Mouse (Mus musculus): ENCODE data around the gene Fads1. TPM values are rescaled to one million over a fixed set of nuclear protein-coding genes. Genes with fewer than 3 reads are reported as not detected.

Gene Fads1
- polyA plus RNA-seq, 1 experiment, result 161 TPM

DNA sequence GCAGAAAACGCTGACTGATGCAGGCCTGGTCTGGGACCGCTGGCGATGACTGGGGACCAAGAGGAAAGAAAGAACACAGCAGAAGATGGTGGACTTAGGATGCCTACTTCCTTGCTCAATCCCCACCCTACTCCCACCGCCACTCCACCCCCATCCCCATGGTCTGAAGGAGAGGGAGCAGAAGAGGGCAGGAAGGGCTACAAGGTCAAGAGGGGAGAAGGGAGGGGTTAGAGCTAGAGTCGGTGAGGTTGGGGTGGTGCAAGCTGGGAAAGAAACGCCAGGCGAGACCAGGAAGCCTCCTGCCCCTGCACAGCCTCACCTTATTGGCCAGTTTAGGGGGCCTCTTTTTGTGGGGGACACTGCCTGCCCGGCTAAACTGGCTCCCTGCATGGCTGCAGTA, 33.4 kb downstream of the Fads1 start:
- Histone ChIP-seq H3K27me3 (ENCODE audit: control insufficient read depth, insufficient read depth, low read length) (no peaks in the 10 kb centered on the region), H3K4me1 (ENCODE audit: control insufficient read depth, insufficient read depth, low read length) (no peaks in the 10 kb centered on the region), H3K4me3 (replicated peaks; ENCODE audit: insufficient read depth, low read depth, low read length) (no peak overlapping the region), H3K27ac (ENCODE audit: insufficient read depth, low read length) (no peak overlapping the region)
- TF ChIP-seq CTCF (IDR thresholded peaks at IDR 0.05; ENCODE audit: borderline replicate concordance, insufficient read depth, low read depth, low read length) (no peak), POLR2A (IDR thresholded peaks at IDR 0.05; ENCODE audit: borderline replicate concordance, insufficient read depth, low read length) (no peak)
- WGBS, result 82% methylated on average over 8 of the region's 8 CpGs
- no peak for DNase-seq

DNA sequence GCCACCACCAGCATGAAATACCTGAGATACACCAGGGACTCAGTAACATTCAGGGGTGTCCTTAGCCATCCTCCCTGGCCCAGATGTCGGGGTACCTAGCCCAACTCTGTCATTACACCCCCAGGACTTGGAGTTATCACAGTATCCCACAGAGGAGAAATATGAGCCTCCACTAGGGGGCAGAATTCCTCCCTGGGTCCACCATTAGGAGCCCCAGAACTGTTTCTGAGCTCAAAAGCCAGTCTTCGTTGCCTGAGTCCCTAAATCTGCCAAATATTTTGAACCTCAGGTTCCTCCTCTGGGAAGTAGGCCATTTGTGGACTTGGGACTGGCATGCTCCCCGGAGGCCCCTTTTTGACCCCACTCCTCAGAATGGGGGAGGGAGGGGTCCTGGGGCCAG, 36.4 kb downstream of the Fads1 start:
- H3K27me3 ChIP-seq (ENCODE audit: control insufficient read depth, insufficient read depth, low read length), result no peaks in the 10 kb centered on the region
- H3K4me1 ChIP-seq (ENCODE audit: control insufficient read depth, insufficient read depth, low read length), result no peaks in the 10 kb centered on the region
- H3K4me3 ChIP-seq (replicated peaks; ENCODE audit: insufficient read depth, low read depth, low read length), result no peak overlapping the region
- 33% methylated on average over 3 of the region's 3 CpGs for WGBS
- DNase-seq, result no peak
- H3K27ac ChIP-seq (ENCODE audit: insufficient read depth, low read length), result no peak overlapping the region
- TF ChIP-seq POLR2A (IDR thresholded peaks at IDR 0.05; ENCODE audit: borderline replicate concordance, insufficient read depth, low read length) (no peak), CTCF (IDR thresholded peaks at IDR 0.05; ENCODE audit: borderline replicate concordance, insufficient read depth, low read depth, low read length) (peak; percentile 47; the same call in 1 of the 2 replicates)

DNA sequence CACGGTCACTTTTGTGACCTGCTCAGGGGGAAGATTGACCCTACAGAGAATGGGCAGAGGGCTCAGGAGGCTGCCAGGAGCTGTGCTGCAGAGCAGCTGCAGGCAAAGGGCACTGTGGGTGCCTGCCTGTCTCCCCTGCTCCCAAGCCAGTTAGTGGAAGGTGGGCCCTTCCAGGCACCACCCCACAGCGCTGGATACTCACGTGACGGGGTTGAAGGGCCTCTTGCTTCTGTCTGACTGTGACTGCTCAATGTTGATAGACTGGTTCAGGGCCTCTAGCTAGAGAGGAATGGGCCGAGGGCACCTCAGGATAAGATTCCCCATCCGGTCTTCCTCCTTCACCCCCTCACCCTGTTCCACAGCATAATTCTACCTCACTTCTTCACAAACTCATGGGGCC, 36.9 kb downstream of the Fads1 start:
- Histone ChIP-seq H3K4me1 (ENCODE audit: control insufficient read depth, insufficient read depth, low read length) (no peaks in the 10 kb centered on the region), H3K27ac (ENCODE audit: insufficient read depth, low read length) (no peak overlapping the region), H3K4me3 (replicated peaks; ENCODE audit: insufficient read depth, low read depth, low read length) (no peak overlapping the region), H3K27me3 (ENCODE audit: control insufficient read depth, insufficient read depth, low read length) (no peaks in the 10 kb centered on the region)
- DNase-seq, result no peak
- 76% methylated on average over 6 of the region's 6 CpGs for WGBS
- no peak for TF ChIP-seq POLR2A (IDR thresholded peaks at IDR 0.05; ENCODE audit: borderline replicate concordance, insufficient read depth, low read length)
- TF ChIP-seq CTCF (IDR thresholded peaks at IDR 0.05; ENCODE audit: borderline replicate concordance, insufficient read depth, low read depth, low read length), result no peak

DNA sequence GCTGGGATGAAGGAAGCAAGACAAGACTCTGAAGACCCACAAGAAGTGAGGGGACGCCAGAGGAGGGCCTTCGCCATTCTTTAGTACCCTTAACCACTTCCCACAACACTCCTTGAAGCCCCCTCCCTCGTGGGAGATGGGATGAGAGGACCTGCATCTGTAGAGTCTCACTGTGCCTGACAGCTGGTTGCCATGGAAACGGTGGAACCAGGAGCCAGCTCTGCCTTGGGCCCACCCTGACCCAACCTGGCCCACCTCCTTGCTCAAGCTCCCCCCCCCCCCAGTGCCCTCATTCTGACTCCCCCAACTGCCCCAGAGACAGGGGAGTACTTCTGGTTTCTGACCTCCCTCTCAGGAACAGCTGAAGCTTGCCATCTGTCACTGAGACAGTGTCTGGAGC, 38.9 kb downstream of the Fads1 start:
- H3K27ac ChIP-seq (ENCODE audit: insufficient read depth, low read length), result no peak overlapping the region
- WGBS, result 56% methylated on average over 4 of the region's 4 CpGs
- no peaks in the 10 kb centered on the region for H3K4me1 ChIP-seq (ENCODE audit: control insufficient read depth, insufficient read depth, low read length)
- no peak overlapping the region for H3K4me3 ChIP-seq (replicated peaks; ENCODE audit: insufficient read depth, low read depth, low read length)
- H3K27me3 ChIP-seq (ENCODE audit: control insufficient read depth, insufficient read depth, low read length), result no peaks in the 10 kb centered on the region
- TF ChIP-seq POLR2A (IDR thresholded peaks at IDR 0.05; ENCODE audit: borderline replicate concordance, insufficient read depth, low read length), result no peak
- TF ChIP-seq CTCF (IDR thresholded peaks at IDR 0.05; ENCODE audit: borderline replicate concordance, insufficient read depth, low read depth, low read length), result no peak
- DNase-seq, result no peak

DNA sequence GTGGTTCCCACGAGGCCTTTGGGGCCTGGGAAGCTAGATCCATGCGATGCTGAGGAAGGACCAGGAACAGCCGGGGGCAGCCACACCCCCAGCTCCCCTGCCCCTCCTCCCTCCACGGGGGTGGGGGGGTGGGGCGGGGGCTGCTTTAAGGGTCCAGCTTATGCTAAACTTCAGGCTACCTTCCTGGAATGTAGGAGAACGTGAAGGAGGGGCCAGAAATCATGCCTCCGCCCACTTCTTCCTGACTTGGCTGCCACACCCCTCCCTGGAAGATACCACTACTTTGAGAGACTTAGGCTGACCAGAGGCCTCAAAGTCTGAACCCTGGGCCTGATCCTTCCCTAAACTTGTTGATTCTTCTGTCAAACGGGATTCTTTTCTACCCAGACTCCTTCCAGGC, 40.0 kb downstream of the Fads1 start:
- Histone ChIP-seq H3K4me1 (ENCODE audit: control insufficient read depth, insufficient read depth, low read length) (no peaks in the 10 kb centered on the region), H3K27me3 (ENCODE audit: control insufficient read depth, insufficient read depth, low read length) (no peaks in the 10 kb centered on the region), H3K4me3 (replicated peaks; ENCODE audit: insufficient read depth, low read depth, low read length) (no peak overlapping the region), H3K27ac (ENCODE audit: insufficient read depth, low read length) (no peak overlapping the region)
- WGBS, result 42% methylated on average over 8 of the region's 8 CpGs
- no peak for DNase-seq
- TF ChIP-seq POLR2A (IDR thresholded peaks at IDR 0.05; ENCODE audit: borderline replicate concordance, insufficient read depth, low read length) (no peak), CTCF (IDR thresholded peaks at IDR 0.05; ENCODE audit: borderline replicate concordance, insufficient read depth, low read depth, low read length) (no peak)

DNA sequence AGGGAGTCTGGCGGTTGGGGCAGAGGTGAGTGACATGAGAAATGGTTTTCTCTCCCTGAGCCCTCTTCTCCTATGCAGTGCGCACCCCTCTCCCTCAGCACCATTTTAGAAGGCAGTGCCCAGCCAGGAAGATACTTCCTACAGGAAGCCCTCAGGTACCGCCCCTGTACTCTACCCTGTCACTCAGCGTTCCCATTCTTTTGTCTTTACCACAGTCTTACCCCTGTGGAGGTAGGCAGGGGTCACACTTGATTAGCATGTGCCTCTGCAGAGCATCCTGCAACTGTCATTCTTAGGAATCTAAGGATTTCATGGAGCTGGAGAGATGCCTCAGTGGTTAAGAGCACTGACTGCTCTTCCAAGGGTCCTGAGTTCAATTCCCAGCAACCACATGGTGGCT, 40.9 kb downstream of the Fads1 start:
- Histone ChIP-seq H3K27ac (ENCODE audit: insufficient read depth, low read length) (no peak overlapping the region), H3K27me3 (ENCODE audit: control insufficient read depth, insufficient read depth, low read length) (no peaks in the 10 kb centered on the region), H3K4me1 (ENCODE audit: control insufficient read depth, insufficient read depth, low read length) (no peaks in the 10 kb centered on the region), H3K4me3 (replicated peaks; ENCODE audit: insufficient read depth, low read depth, low read length) (no peak overlapping the region)
- WGBS, result 67% methylated on average over 4 of the region's 4 CpGs
- no peak for TF ChIP-seq CTCF (IDR thresholded peaks at IDR 0.05; ENCODE audit: borderline replicate concordance, insufficient read depth, low read depth, low read length)
- no peak for TF ChIP-seq POLR2A (IDR thresholded peaks at IDR 0.05; ENCODE audit: borderline replicate concordance, insufficient read depth, low read length)
- DNase-seq, result no peak

DNA sequence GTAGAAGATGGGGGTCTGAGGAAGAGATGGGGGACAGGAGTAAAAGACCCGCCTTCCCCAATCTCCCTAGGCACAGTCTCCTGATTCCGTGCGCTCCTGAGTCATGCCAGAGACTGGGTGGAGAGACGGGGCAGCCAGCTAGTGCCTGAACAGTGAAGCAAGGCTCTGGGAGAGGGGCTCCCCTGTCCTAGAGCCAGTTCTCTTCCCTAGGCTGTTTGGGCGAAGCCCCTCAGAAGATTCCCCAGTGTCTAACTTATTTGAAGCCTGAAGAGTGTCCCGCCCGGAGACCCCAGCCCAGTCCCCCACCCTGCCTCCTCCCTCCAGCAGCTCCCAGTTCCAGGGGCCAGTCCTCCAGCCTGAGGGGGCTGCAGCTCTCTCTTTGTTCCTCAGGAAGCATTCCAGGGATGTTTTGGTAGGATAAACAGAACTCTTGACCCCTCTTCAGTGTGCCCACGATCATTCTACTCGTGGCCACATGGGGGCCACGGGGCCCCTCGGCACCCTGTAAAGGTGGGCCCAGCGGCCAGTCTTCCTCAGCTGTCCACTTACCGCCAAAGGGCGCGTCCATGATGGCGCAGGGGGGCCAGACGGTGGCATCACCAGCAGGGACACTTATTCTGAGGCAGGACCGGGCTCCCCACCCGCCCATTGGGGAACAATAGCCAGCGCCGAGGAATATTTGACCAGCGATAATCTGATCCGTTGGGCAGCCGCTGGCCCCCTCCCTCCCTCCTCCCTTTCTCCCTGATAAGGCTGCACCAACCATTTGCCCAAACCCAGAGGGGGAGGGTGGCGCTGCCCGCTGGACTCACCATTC, 42.2 kb downstream of the Fads1 start:
- DNase-seq, result no peak
- 37% methylated on average over 26 of the region's 26 CpGs for WGBS
- Histone ChIP-seq H3K4me3 (replicated peaks; ENCODE audit: insufficient read depth, low read depth, low read length) (no peak overlapping the region), H3K27ac (ENCODE audit: insufficient read depth, low read length) (no peak overlapping the region), H3K4me1 (ENCODE audit: control insufficient read depth, insufficient read depth, low read length) (no peaks in the 10 kb centered on the region), H3K27me3 (ENCODE audit: control insufficient read depth, insufficient read depth, low read length) (no peaks in the 10 kb centered on the region)
- TF ChIP-seq CTCF (IDR thresholded peaks at IDR 0.05; ENCODE audit: borderline replicate concordance, insufficient read depth, low read depth, low read length), result no peak
- no peak for TF ChIP-seq POLR2A (IDR thresholded peaks at IDR 0.05; ENCODE audit: borderline replicate concordance, insufficient read depth, low read length)

DNA sequence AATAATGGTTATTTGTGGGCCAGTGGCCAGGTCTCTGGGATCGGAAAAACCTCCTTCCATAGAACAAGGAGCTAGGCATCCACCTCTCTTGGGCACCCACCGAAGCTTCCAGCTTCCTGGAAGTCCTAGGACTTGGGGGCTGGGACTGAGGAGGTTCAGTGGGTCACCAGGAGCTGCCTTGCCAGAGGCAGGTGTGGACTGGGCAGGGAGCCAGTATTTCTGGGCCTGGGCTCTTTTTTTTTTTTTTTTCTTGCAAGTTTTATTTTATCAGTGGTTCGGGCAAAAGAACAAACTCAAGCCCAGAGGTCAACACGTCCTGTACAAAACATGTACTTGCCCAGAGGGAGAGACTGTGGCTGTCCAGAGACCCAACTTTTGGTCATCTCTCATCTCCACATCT, 43.1 kb downstream of the Fads1 start:
- DNase-seq, result no peak
- TF ChIP-seq CTCF (IDR thresholded peaks at IDR 0.05; ENCODE audit: borderline replicate concordance, insufficient read depth, low read depth, low read length), result no peak
- no peak for TF ChIP-seq POLR2A (IDR thresholded peaks at IDR 0.05; ENCODE audit: borderline replicate concordance, insufficient read depth, low read length)
- H3K4me1 ChIP-seq (ENCODE audit: control insufficient read depth, insufficient read depth, low read length), result no peaks in the 10 kb centered on the region
- H3K27ac ChIP-seq (ENCODE audit: insufficient read depth, low read length), result no peak overlapping the region
- no peak overlapping the region for H3K4me3 ChIP-seq (replicated peaks; ENCODE audit: insufficient read depth, low read depth, low read length)
- H3K27me3 ChIP-seq (ENCODE audit: control insufficient read depth, insufficient read depth, low read length), result no peaks in the 10 kb centered on the region
- WGBS, result 74% methylated on average over 4 of the region's 4 CpGs

Data from cerebellum, adult 2 months (tissue).